Mouse (Mus musculus): Measurements from ENCODE around the gene Grip1.

- TF ChIP-seq EP300 (IDR thresholded peaks at IDR 0.05; ENCODE audit: low read depth) (no peak), CTCF (IDR thresholded peaks at IDR 0.05; ENCODE audit: low read depth) (no peak)
Measured at GRCm38 (mm10) chr10:119705348-119705747, 251.7 kb downstream of the Grip1 start.

All from liver, postnatal 0 days (tissue).